24 mouse cellular contexts compared by ENCODE assay signal in genomic region chr3:54421666-54422065, GRCm38 (mm10).
DNase-seq lines count a peak whose midpoint lies in the region; ATAC-seq and TF ChIP-seq lines count a peak whose summit lies in the region.
"Had no signal": no experiment of that assay in that cellular context is flagged by ENCODE, and none has a peak within 500 bp of the region (broad histone marks: within the 10 kb centered on the region; RNA-seq: fewer than 3 reads in every experiment).

No protein-coding gene starts in this region.

- TF ChIP-seq POLR2A in testis, adult 2 months (IDR thresholded peaks at IDR 0.05; ENCODE audit: control insufficient read depth, low read depth, low read length): no peak

- H3K27me3 ChIP-seq in testis, adult 2 months (ENCODE audit: control insufficient read depth, insufficient read depth, low read length): no peaks in the 10 kb centered on the region
- H3K27me3 ChIP-seq in forebrain, embryonic 13.5 days: no peaks in the 10 kb centered on the region
- H3K27me3 ChIP-seq: embryonic facial prominence, embryonic 13.5 days; heart, embryonic 12.5 days; midbrain, embryonic 13.5 days had no signal

- H3K36me3 ChIP-seq in ES-E14 (ENCODE audit: control insufficient read depth, insufficient read depth, low read length, poor library complexity, severe bottlenecking): no peaks in the 10 kb centered on the region
- H3K36me3 ChIP-seq in testis, adult 2 months (ENCODE audit: control insufficient read depth, insufficient read depth, low read length): no peaks in the 10 kb centered on the region
- H3K36me3 ChIP-seq in forebrain, embryonic 13.5 days (ENCODE audit: poor library complexity, severe bottlenecking): no peaks in the 10 kb centered on the region
- H3K36me3 ChIP-seq: embryonic facial prominence, embryonic 13.5 days; forebrain, embryonic 10.5 days; heart, embryonic 12.5 days; midbrain, embryonic 13.5 days had no signal

- 95% methylated on average over 2 of the region's 2 CpGs for WGBS in forebrain, embryonic 13.5 days

- no peak overlapping the region for H3K9ac ChIP-seq in ES-E14 (ENCODE audit: insufficient read depth, low read depth, low read length, poor library complexity, severe bottlenecking)
- H3K9ac ChIP-seq in forebrain, embryonic 13.5 days: no peak overlapping the region
- H3K9ac ChIP-seq: embryonic facial prominence, embryonic 13.5 days; heart, embryonic 12.5 days; lung, embryonic 14.5 days; midbrain, embryonic 13.5 days had no signal

- no peak overlapping the region for H3K4me2 ChIP-seq in forebrain, embryonic 13.5 days
- H3K4me2 ChIP-seq: heart, embryonic 12.5 days; liver, embryonic 11.5 days; lung, embryonic 14.5 days; midbrain, embryonic 13.5 days had no signal

- peak; percentile 2 to 4 for DNase-seq in cerebellum, postnatal 14 days
- no peak for DNase-seq in cerebellum, postnatal 25 days
- DNase-seq in layer of hippocampus, adult 2 months (ENCODE audit: low spot score in 2 of 2): no peak
- no peak for DNase-seq in layer of hippocampus, adult 18-20 months (ENCODE audit: low spot score in 2 of 2)
- peak; percentile 13 for DNase-seq in ES-E14 (ENCODE audit: low read depth, low spot score)
- DNase-seq in right cerebral cortex, postnatal 36 days (ENCODE audit: low spot score in 2 of 2): no peak
- DNase-seq: adrenal gland, postnatal 14 days; cerebellum, adult 2 months; gastrocnemius, postnatal 25 days; heart, postnatal 36 days; left cerebral cortex, postnatal 4 days; lung, embryonic 14.5 days; retina, postnatal 1 day; thymus, postnatal 25 days had no signal

- H3K9me3 ChIP-seq in ES-E14 (ENCODE audit: control insufficient read depth, insufficient read depth, low read depth, low read length): no peaks in the 10 kb centered on the region
- no peaks in the 10 kb centered on the region for H3K9me3 ChIP-seq in forebrain, embryonic 13.5 days (replicated peaks)
- H3K9me3 ChIP-seq: embryonic facial prominence, embryonic 13.5 days; forebrain, embryonic 10.5 days; heart, embryonic 12.5 days; midbrain, embryonic 13.5 days had no signal

- in situ Hi-C loops in ES-E14 (cut with MboI; ENCODE audit: low sequenced_read_pairs in 2 of 2, unreplicated experiment in 2 of 2): no loop called here

- ATAC-seq in forebrain, embryonic 13.5 days: no peak
- ATAC-seq: activated CD4-positive, CD25-positive, alpha-beta regulatory T cell, adult 4 months; hindbrain, embryonic 16.5 days; midbrain, embryonic 13.5 days had no signal

- peak; percentile 38 for TF ChIP-seq CTCF in layer of hippocampus, adult 2 months (conservative IDR thresholded peaks at IDR 0.05)
- TF ChIP-seq CTCF in testis, adult 2 months (IDR thresholded peaks at IDR 0.05; ENCODE audit: control insufficient read depth, insufficient read depth, insufficient replicate concordance, low read depth, low read length): peak; percentile 33; the same call in 1 of the 2 replicates

- no peaks in the 10 kb centered on the region for H3K4me1 ChIP-seq in ES-E14 (ENCODE audit: control insufficient read depth in 2 of 2, insufficient read depth in 2 of 2, low read length in 2 of 2, poor library complexity in 1 of 2)
- no peaks in the 10 kb centered on the region for H3K4me1 ChIP-seq in testis, adult 2 months (ENCODE audit: control insufficient read depth, insufficient read depth, low read length)
- H3K4me1 ChIP-seq in forebrain, embryonic 13.5 days: no peaks in the 10 kb centered on the region

- H3K27ac ChIP-seq in layer of hippocampus, adult 2 months: no peak overlapping the region
- H3K27ac ChIP-seq in ES-E14 (ENCODE audit: insufficient read depth, low read depth, low read length, poor library complexity, severe bottlenecking): no peak overlapping the region
- H3K27ac ChIP-seq in testis, adult 2 months (ENCODE audit: control insufficient read depth, insufficient read depth, low read depth, low read length): no peak overlapping the region
- no peak overlapping the region for H3K27ac ChIP-seq in forebrain, embryonic 13.5 days
- H3K27ac ChIP-seq: forebrain, embryonic 10.5 days; midbrain, embryonic 13.5 days had no signal

- no peak overlapping the region for H3K4me3 ChIP-seq in layer of hippocampus, adult 2 months
- no peak overlapping the region for H3K4me3 ChIP-seq in ES-E14 (ENCODE audit: insufficient read depth in 1 of 2, low read depth in 1 of 2, low read length in 2 of 2, poor library complexity in 1 of 2, severe bottlenecking in 1 of 2)
- H3K4me3 ChIP-seq in testis, adult 2 months (ENCODE audit: control insufficient read depth, low read depth, low read length): no peak overlapping the region
- H3K4me3 ChIP-seq in forebrain, embryonic 13.5 days: no peak overlapping the region
- H3K4me3 ChIP-seq: embryonic facial prominence, embryonic 13.5 days; forebrain, embryonic 10.5 days; heart, embryonic 12.5 days; midbrain, embryonic 13.5 days; myocyte had no signal

TF ChIP-seq in ES-E14, 5 proteins besides CTCF, POLR2A, EP300 and RAD21:
- TF ChIP-seq HCFC1 (IDR thresholded peaks at IDR 0.05; ENCODE audit: borderline replicate concordance, insufficient read depth, low read length) (no peak), ZC3H11A (IDR thresholded peaks at IDR 0.05; ENCODE audit: borderline replicate concordance, low read depth, low read length) (peak; percentile 51; the same call in 1 of the 2 replicates)

Comparison
In these comparisons a context has a peak if more than half of its experiments do, and no peak if none do; other contexts are left out.
1. DNase-seq: peak in cerebellum, postnatal 14 days (2 of 2) and ES-E14 (single experiment); none in cerebellum, postnatal 25 days (0 of 2), layer of hippocampus, adult 2 months (0 of 2), layer of hippocampus, adult 18-20 months (0 of 2) and right cerebral cortex, postnatal 36 days (0 of 2).